Mouse (Mus musculus) E14TG2a.4 (cell line): Measurements from ENCODE around the gene Rasal3.

Source experiments
- CTCF ChIP-seq: conservative IDR thresholded peaks from 2 replicates; pipeline ENCODE4 v1.5.1; 2014; ENCODE audit warnings: low read length
- POU5F1 ChIP-seq: IDR thresholded peaks from 2 replicates; pipeline ENCODE4 v1.6.1; 2014; ENCODE audit warnings: low read length, borderline replicate concordance

GRCm38 (mm10) chr17:32356281-32356680 is 47.1 kb downstream of the Rasal3 start:
- TF ChIP-seq CTCF (no peak), POU5F1 (no peak)
